Mouse (Mus musculus) kidney, postnatal 0 days (tissue): ENCODE data around the gene Gpc3. TPM values are rescaled to one million over a fixed set of nuclear protein-coding genes. Genes with fewer than 3 reads are reported as not detected.

ENCODE experiments used
- ATAC-seq: fragments of 200-750 bp; cut with Nextera tagmentation; replicated peaks from 2 replicates; pipeline ENCODE4 v1.8.0; 2017; ENCODE audit warnings: low read depth, moderate number of reproducible peaks, moderate TSS enrichment, moderate library complexity; ENCODE audit not compliant: low FRiP score
- DNase-seq: peaks from one replicate; pipeline ENCODE4 v3.0.0-alpha.2; 2016; ENCODE audit warnings: low spot score
- H3K27ac ChIP-seq: fragments of 300-500 bp; sonication (generic); 2 replicates; pipeline ENCODE4 v1.5.1; 2014; ENCODE audit warnings: mild to moderate bottlenecking
- H3K27me3 ChIP-seq: fragments of 300-500 bp; sonication (generic); 2 replicates; pipeline ENCODE4 v1.6.1; 2014; ENCODE audit warnings: low read length, mixed read lengths; ENCODE audit not compliant: insufficient read depth
- H3K36me3 ChIP-seq: fragments of 300-500 bp; sonication (generic); 2 replicates; pipeline ENCODE4 v1.6.1; 2014; ENCODE audit warnings: low read length, mixed read lengths; ENCODE audit not compliant: insufficient read depth
- H3K4me1 ChIP-seq: fragments of 300-500 bp; sonication (generic); replicated peaks from 2 replicates; pipeline ENCODE4 v1.6.1; 2014; ENCODE audit warnings: antibody characterized with exemption, low read length, mixed read lengths; ENCODE audit not compliant: insufficient read depth
- H3K4me2 ChIP-seq: fragments of 300-500 bp; sonication (generic); 2 replicates; pipeline ENCODE4 v1.6.1; 2014; ENCODE audit warnings: mild to moderate bottlenecking, low read length, moderate library complexity, mixed read lengths
- H3K4me3 ChIP-seq: fragments of 300-500 bp; sonication (generic); replicated peaks from 2 replicates; pipeline ENCODE4 v1.5.1; 2014; ENCODE audit warnings: low read depth, low read length
- H3K9ac ChIP-seq: fragments of 300-500 bp; sonication (generic); 2 replicates; pipeline ENCODE4 v1.6.1; 2014; ENCODE audit warnings: low read depth, low read length
- H3K9me3 ChIP-seq: fragments of 300-500 bp; sonication (generic); replicated peaks from 2 replicates; pipeline ENCODE4 v1.6.1; 2016; ENCODE audit warnings: low read length, inconsistent platforms, mixed read lengths
- CTCF ChIP-seq: IDR thresholded peaks from 2 replicates; pipeline ENCODE4 v1.5.1; 2016; ENCODE audit warnings: antibody characterized with exemption, low read depth, mild to moderate bottlenecking, moderate library complexity
- WGBS: fragments of 180-500 bp; shearing (Covaris S2); extraction: QIAGEN DNeasy Blood & Tissue Kit; methylation state at CpG from one replicate; pipeline ENCODE4 v1.1.7; 2014; 5-methylcytosine and 5-hydroxymethylcytosine counted together
- polyA plus RNA-seq: library from polyadenylated mRNA; unstranded; fragments of >200 nt; fragmentation: Nextera tagmentation; extraction: Ambion mirVana; gene quantifications from 2 replicates; pipeline ENCODE4 v1.2.1, GENCODE M21; 2015

The Gpc3 gene
- polyA plus RNA-seq, 1 experiment from 2014 or later: 1,010 TPM

GRCm38 (mm10) chrX:52446530-52446929, 167.2 kb downstream of the Gpc3 start:
- Histone ChIP-seq H3K9me3 (no peaks in the 10 kb centered on the region), H3K27ac (no peak overlapping the region), H3K9ac (no peak overlapping the region), H3K27me3 (no peaks in the 10 kb centered on the region), H3K4me1 (no peaks in the 10 kb centered on the region), H3K36me3 (no peaks in the 10 kb centered on the region), H3K4me2 (no peak overlapping the region), H3K4me3 (no peak overlapping the region)
- WGBS: 37% methylated on average over 3 of the region's 3 CpGs
- no peak for TF ChIP-seq CTCF
- DNase-seq: peak; percentile 42
- no peak for ATAC-seq

GRCm38 (mm10) chrX:52444977-52445376, 168.8 kb downstream of the Gpc3 start:
- Histone ChIP-seq H3K4me2 (no peak overlapping the region), H3K27me3 (no peaks in the 10 kb centered on the region), H3K36me3 (no peaks in the 10 kb centered on the region), H3K4me1 (no peaks in the 10 kb centered on the region), H3K9ac (no peak overlapping the region), H3K9me3 (no peaks in the 10 kb centered on the region), H3K4me3 (no peak overlapping the region), H3K27ac (no peak overlapping the region)
- no peak for DNase-seq
- 52% methylated on average over 2 of the region's 2 CpGs for WGBS
- ATAC-seq: no peak
- TF ChIP-seq CTCF: no peak

GRCm38 (mm10) chrX:52441798-52442197, 172.0 kb downstream of the Gpc3 start:
- no peaks in the 10 kb centered on the region for H3K36me3 ChIP-seq
- H3K4me2 ChIP-seq: no peak overlapping the region
- H3K27ac ChIP-seq: no peak overlapping the region
- no peaks in the 10 kb centered on the region for H3K4me1 ChIP-seq
- H3K27me3 ChIP-seq: no peaks in the 10 kb centered on the region
- H3K9ac ChIP-seq: no peak overlapping the region
- 61% methylated on average over 3 of the region's 3 CpGs for WGBS
- TF ChIP-seq CTCF: peak; percentile 53
- DNase-seq (no peak), ATAC-seq (no peak)
- H3K9me3 ChIP-seq: no peaks in the 10 kb centered on the region
- H3K4me3 ChIP-seq: no peak overlapping the region

GRCm38 (mm10) chrX:52439421-52439820, 174.3 kb downstream of the Gpc3 start:
- DNase-seq (no peak), ATAC-seq (no peak)
- TF ChIP-seq CTCF: no peak
- no peaks in the 10 kb centered on the region for H3K9me3 ChIP-seq
- no peak overlapping the region for H3K27ac ChIP-seq
- no peak overlapping the region for H3K9ac ChIP-seq
- no peaks in the 10 kb centered on the region for H3K36me3 ChIP-seq
- 54% methylated on average over 5 of the region's 5 CpGs for WGBS
- no peaks in the 10 kb centered on the region for H3K4me1 ChIP-seq
- no peak overlapping the region for H3K4me3 ChIP-seq
- H3K27me3 ChIP-seq: no peaks in the 10 kb centered on the region
- H3K4me2 ChIP-seq: no peak overlapping the region

GRCm38 (mm10) chrX:52425605-52426004, 188.1 kb downstream of the Gpc3 start:
- Histone ChIP-seq H3K9me3 (no peaks in the 10 kb centered on the region), H3K4me2 (no peak overlapping the region), H3K4me1 (no peaks in the 10 kb centered on the region), H3K9ac (no peak overlapping the region), H3K36me3 (no peaks in the 10 kb centered on the region), H3K4me3 (no peak overlapping the region), H3K27ac (no peak overlapping the region), H3K27me3 (no peaks in the 10 kb centered on the region)
- ATAC-seq (no peak), DNase-seq (no peak)
- no peak for TF ChIP-seq CTCF
- WGBS: 65% methylated on average over 5 of the region's 5 CpGs

GRCm38 (mm10) chrX:52419850-52420249, 193.9 kb downstream of the Gpc3 start:
- WGBS: 76% methylated on average over 3 of the region's 3 CpGs
- H3K4me3 ChIP-seq: no peak overlapping the region
- H3K4me1 ChIP-seq: no peaks in the 10 kb centered on the region
- no peaks in the 10 kb centered on the region for H3K9me3 ChIP-seq
- H3K4me2 ChIP-seq: no peak overlapping the region
- no peak overlapping the region for H3K9ac ChIP-seq
- no peaks in the 10 kb centered on the region for H3K27me3 ChIP-seq
- H3K36me3 ChIP-seq: no peaks in the 10 kb centered on the region
- DNase-seq (no peak), ATAC-seq (no peak)
- H3K27ac ChIP-seq: no peak overlapping the region
- no peak for TF ChIP-seq CTCF

- WGBS: 85% methylated on average over 3 of the region's 3 CpGs
- no peaks in the 10 kb centered on the region for H3K4me1 ChIP-seq
- TF ChIP-seq CTCF: no peak
- DNase-seq (no peak), ATAC-seq (no peak)
- no peak overlapping the region for H3K4me3 ChIP-seq
- H3K9me3 ChIP-seq: no peaks in the 10 kb centered on the region
- H3K27ac ChIP-seq: no peak overlapping the region
- no peak overlapping the region for H3K4me2 ChIP-seq
- no peaks in the 10 kb centered on the region for H3K36me3 ChIP-seq
- H3K9ac ChIP-seq: no peak overlapping the region
- H3K27me3 ChIP-seq: no peaks in the 10 kb centered on the region
These were observed 200.8 kb downstream of the Gpc3 start for GRCm38 (mm10) chrX:52412936-52413335.
